Mouse (Mus musculus) heart, adult 2 months (tissue): Measurements from ENCODE around the gene Vrk2.

Experiments
- CTCF ChIP-seq: fragments of 200-600 bp; IDR thresholded peaks from 2 replicates; pipeline ENCODE4 v1.8.1; 2022; ENCODE audit warnings: antibody characterized with exemption, mild to moderate bottlenecking, moderate library complexity
- EP300 ChIP-seq: fragments of 200-500 bp; IDR thresholded peaks from 2 replicates; pipeline ENCODE4 v1.6.1; 2011; ENCODE audit warnings: low read depth, low read length, control low read depth; ENCODE audit not compliant: insufficient read depth
- POLR2A ChIP-seq: fragments of 200-500 bp; IDR thresholded peaks from 2 replicates; pipeline ENCODE4 v1.6.1; 2011; ENCODE audit warnings: mild to moderate bottlenecking, low read depth, low read length, control low read depth; ENCODE audit not compliant: insufficient read depth

GRCm38 (mm10) chr11:26489761-26490466 is 103.9 kb downstream of the Vrk2 start:
- TF ChIP-seq POLR2A: no peak
- peak; percentile 57 for TF ChIP-seq CTCF
- TF ChIP-seq EP300: no peak
